Mouse (Mus musculus) bone marrow macrophage, adult 2 months (primary cell): Measurements from ENCODE around the gene Cuedc1.

Experiments used
- CTCF ChIP-seq: IDR thresholded peaks from 2 replicates; pipeline ENCODE4 v1.5.1; 2012; ENCODE audit warnings: low read depth, mild to moderate bottlenecking, low read length, moderate library complexity
- POLR2A ChIP-seq: IDR thresholded peaks from 2 replicates; pipeline ENCODE4 v1.6.1; 2012; ENCODE audit warnings: mild to moderate bottlenecking, low read depth, low read length, borderline replicate concordance

- TF ChIP-seq CTCF, result no peak
- no peak for TF ChIP-seq POLR2A
Observed at GRCm38 (mm10) chr11:88211824-88212582, 114.1 kb downstream of the Cuedc1 start.
